Mouse (Mus musculus): ENCODE data around the gene Bphl. TPM values are rescaled to one million over a fixed set of nuclear protein-coding genes. Genes with fewer than 3 reads are reported as not detected.

Gene Bphl
- polyA plus RNA-seq, 2 experiments, result 34.4 to 44.3 TPM

DNA sequence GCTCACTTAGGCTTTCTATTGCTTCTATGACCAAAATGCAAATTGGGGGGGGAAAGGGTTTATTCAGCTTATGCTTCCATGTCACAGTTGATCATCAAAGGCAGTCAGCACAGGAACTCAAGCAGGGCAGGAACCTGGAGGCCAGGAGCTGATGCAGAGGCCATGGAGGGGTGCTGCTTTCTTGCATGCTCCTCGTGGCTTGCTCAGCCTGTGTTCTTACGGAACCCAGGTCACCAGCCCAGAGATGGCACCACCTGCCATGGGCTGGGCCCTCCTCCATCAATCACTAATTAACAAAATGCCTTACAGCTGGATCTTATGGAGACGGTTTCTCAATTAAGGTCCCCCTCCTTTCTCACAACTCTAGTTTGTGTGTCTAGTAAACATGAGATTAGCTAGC lies 2.7 kb downstream of the Bphl start:
- H3K9me3 ChIP-seq (ENCODE audit: control insufficient read depth, low read length), result no peaks in the 10 kb centered on the region
- peaks cover 13% of the 10 kb centered on the region; the same call in 1 of the 2 replicates for H3K4me1 ChIP-seq (ENCODE audit: control insufficient read depth, insufficient read depth, low read length)
- ATAC-seq (ENCODE audit: low FRiP score, low read depth) (no peak), DNase-seq (ENCODE audit: low spot score) (no peak)
- TF ChIP-seq POLR2A (IDR thresholded peaks at IDR 0.05; ENCODE audit: borderline replicate concordance, extremely low read depth, insufficient read depth, insufficient read length), result no peak
- H3K36me3 ChIP-seq (ENCODE audit: control insufficient read depth, insufficient read depth, low read length), result no peaks in the 10 kb centered on the region
- H3K9ac ChIP-seq (ENCODE audit: low read depth, low read length, severe bottlenecking), result no peak overlapping the region
- no peak overlapping the region for H3K4me2 ChIP-seq (replicated peaks; ENCODE audit: low read depth, low read length, severe bottlenecking)
- WGBS, result 90% methylated on average over 3 of the region's 3 CpGs
- no peaks in the 10 kb centered on the region for H3K27me3 ChIP-seq (ENCODE audit: control insufficient read depth, insufficient read depth, low read length)
- no peak overlapping the region for H3K27ac ChIP-seq (replicated peaks; ENCODE audit: low read depth, low read length)
- no peak overlapping the region for H3K4me3 ChIP-seq (replicated peaks; ENCODE audit: low read length)

- WGBS, result 70% methylated on average over 7 of the region's 7 CpGs
- no peak for ATAC-seq (ENCODE audit: low FRiP score, low read depth)
These were observed 6.5 kb downstream of the Bphl start for GRCm38 (mm10) chr13:34043716-34044393.

DNA sequence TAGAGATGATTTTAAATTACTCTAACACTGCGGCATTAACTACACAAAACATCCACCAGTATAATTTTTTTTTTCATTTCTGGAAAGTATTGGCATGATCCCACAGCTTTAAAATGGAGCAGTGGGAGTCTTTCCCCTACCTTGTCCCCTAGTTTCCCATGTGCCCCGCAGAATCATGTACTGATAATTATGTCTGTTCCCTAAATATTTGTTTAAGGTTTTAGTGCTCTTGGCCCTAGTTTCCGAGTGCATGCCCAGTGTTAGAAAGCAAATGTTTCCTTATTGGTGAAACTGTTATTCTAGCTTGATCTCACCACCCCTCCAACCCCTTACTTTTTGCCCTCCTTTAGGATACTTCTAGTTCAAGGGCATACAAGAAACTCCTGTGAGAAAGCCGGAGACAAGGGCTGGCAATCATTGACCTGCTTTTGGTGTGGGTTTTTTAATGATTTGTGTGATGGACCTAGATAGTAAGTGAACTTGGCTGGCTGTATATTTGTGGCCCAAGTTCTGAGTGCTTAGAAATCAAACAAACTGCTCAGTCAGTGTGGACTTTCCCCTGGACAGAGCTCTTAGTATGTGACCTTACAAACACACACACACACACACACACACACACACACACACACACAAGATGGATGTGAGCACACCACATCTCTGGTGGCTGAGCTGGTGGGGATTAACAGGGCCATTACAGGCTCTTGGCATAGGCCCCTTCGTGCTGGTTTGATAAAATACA lies 8.3 kb downstream of the Bphl start:
- ATAC-seq (ENCODE audit: low FRiP score, low read depth), result no peak
- no peaks in the 10 kb centered on the region for H3K9me3 ChIP-seq (ENCODE audit: control insufficient read depth, low read length)

More at GRCm38 (mm10) chr13:34043716-34044393, 6.5 kb downstream of the Bphl start:
- no peak overlapping the region for H3K4me3 ChIP-seq (replicated peaks; ENCODE audit: low read length)
- H3K27ac ChIP-seq (replicated peaks; ENCODE audit: low read depth, low read length), result no peak overlapping the region
- no peak overlapping the region for H3K4me2 ChIP-seq (replicated peaks; ENCODE audit: low read depth, low read length, severe bottlenecking)
- H3K9ac ChIP-seq (ENCODE audit: low read depth, low read length, severe bottlenecking), result no peak overlapping the region
- DNase-seq (ENCODE audit: low spot score), result no peak
- TF ChIP-seq POLR2A (IDR thresholded peaks at IDR 0.05; ENCODE audit: borderline replicate concordance, extremely low read depth, insufficient read depth, insufficient read length), result no peak
- H3K9me3 ChIP-seq (ENCODE audit: control insufficient read depth, low read length), result no peaks in the 10 kb centered on the region
- peaks cover 7% of the 10 kb centered on the region; the same call in 1 of the 2 replicates for H3K4me1 ChIP-seq (ENCODE audit: control insufficient read depth, insufficient read depth, low read length)
- peaks cover 14% of the 10 kb centered on the region for H3K36me3 ChIP-seq (ENCODE audit: control insufficient read depth, insufficient read depth, low read length)
- H3K27me3 ChIP-seq (ENCODE audit: control insufficient read depth, insufficient read depth, low read length), result no peaks in the 10 kb centered on the region

GRCm38 (mm10) chr13:34046421-34047012 lies 9.1 kb downstream of the Bphl start:
- ATAC-seq (ENCODE audit: low FRiP score, low read depth), result peak; percentile 84; the same call in 1 of the 2 replicates

More for the DNA sequence above, 8.3 kb downstream of the Bphl start:
- TF ChIP-seq POLR2A (IDR thresholded peaks at IDR 0.05; ENCODE audit: borderline replicate concordance, extremely low read depth, insufficient read depth, insufficient read length), result no peak
- H3K27me3 ChIP-seq (ENCODE audit: control insufficient read depth, insufficient read depth, low read length), result no peaks in the 10 kb centered on the region
- no peak overlapping the region for H3K4me3 ChIP-seq (replicated peaks; ENCODE audit: low read length)
- H3K27ac ChIP-seq (replicated peaks; ENCODE audit: low read depth, low read length), result no peak overlapping the region
- DNase-seq (ENCODE audit: low spot score), result no peak
- peaks cover 20% of the 10 kb centered on the region for H3K36me3 ChIP-seq (ENCODE audit: control insufficient read depth, insufficient read depth, low read length)
- peaks cover 5% of the 10 kb centered on the region; the same call in 1 of the 2 replicates for H3K4me1 ChIP-seq (ENCODE audit: control insufficient read depth, insufficient read depth, low read length)
- H3K4me2 ChIP-seq (replicated peaks; ENCODE audit: low read depth, low read length, severe bottlenecking), result no peak overlapping the region
- 70% methylated on average over 5 of the region's 5 CpGs for WGBS
- no peak overlapping the region for H3K9ac ChIP-seq (ENCODE audit: low read depth, low read length, severe bottlenecking)

DNA sequence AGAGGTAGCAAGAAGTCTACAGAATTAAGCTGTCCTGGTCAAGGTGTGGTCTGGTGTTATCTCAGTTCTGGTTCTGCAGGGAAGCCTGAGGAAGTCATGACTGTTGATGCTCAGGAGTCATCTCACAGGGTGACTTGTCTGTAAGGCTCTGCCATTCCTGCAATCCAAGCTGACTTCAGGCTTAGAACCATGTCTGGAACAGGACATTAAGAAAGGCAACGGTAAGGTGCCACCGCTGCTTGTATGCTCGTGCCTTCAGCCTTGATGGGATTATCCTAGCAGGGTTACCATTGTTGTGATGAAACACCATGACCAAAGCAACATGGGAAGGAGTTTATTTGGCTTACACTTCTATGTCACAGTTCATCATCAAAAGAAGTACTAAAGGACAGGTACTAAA lies 10.1 kb downstream of the Bphl start:
- DNase-seq (ENCODE audit: low spot score), result no peak
- 87% methylated on average over 3 of the region's 3 CpGs for WGBS

More at GRCm38 (mm10) chr13:34046421-34047012, 9.1 kb downstream of the Bphl start:
- H3K9me3 ChIP-seq (ENCODE audit: control insufficient read depth, low read length), result no peaks in the 10 kb centered on the region
- peaks cover 5% of the 10 kb centered on the region; the same call in 1 of the 2 replicates for H3K4me1 ChIP-seq (ENCODE audit: control insufficient read depth, insufficient read depth, low read length)
- H3K36me3 ChIP-seq (ENCODE audit: control insufficient read depth, insufficient read depth, low read length), result peaks cover 23% of the 10 kb centered on the region
- no peak overlapping the region for H3K4me2 ChIP-seq (replicated peaks; ENCODE audit: low read depth, low read length, severe bottlenecking)
- H3K4me3 ChIP-seq (replicated peaks; ENCODE audit: low read length), result no peak overlapping the region
- WGBS, result 42% methylated on average over 11 of the region's 11 CpGs
- H3K9ac ChIP-seq (ENCODE audit: low read depth, low read length, severe bottlenecking), result no peak overlapping the region
- H3K27ac ChIP-seq (replicated peaks; ENCODE audit: low read depth, low read length), result no peak overlapping the region
- TF ChIP-seq POLR2A (IDR thresholded peaks at IDR 0.05; ENCODE audit: borderline replicate concordance, extremely low read depth, insufficient read depth, insufficient read length), result no peak
- DNase-seq (ENCODE audit: low spot score), result peak; percentile 93
- no peaks in the 10 kb centered on the region for H3K27me3 ChIP-seq (ENCODE audit: control insufficient read depth, insufficient read depth, low read length)

More for the DNA sequence above, 10.1 kb downstream of the Bphl start:
- Histone ChIP-seq H3K4me1 (ENCODE audit: control insufficient read depth, insufficient read depth, low read length) (peaks cover 5% of the 10 kb centered on the region; the same call in 1 of the 2 replicates), H3K9me3 (ENCODE audit: control insufficient read depth, low read length) (no peaks in the 10 kb centered on the region), H3K36me3 (ENCODE audit: control insufficient read depth, insufficient read depth, low read length) (peaks cover 31% of the 10 kb centered on the region), H3K27me3 (ENCODE audit: control insufficient read depth, insufficient read depth, low read length) (no peaks in the 10 kb centered on the region), H3K27ac (replicated peaks; ENCODE audit: low read depth, low read length) (no peak overlapping the region), H3K9ac (ENCODE audit: low read depth, low read length, severe bottlenecking) (no peak overlapping the region), H3K4me2 (replicated peaks; ENCODE audit: low read depth, low read length, severe bottlenecking) (no peak overlapping the region), H3K4me3 (replicated peaks; ENCODE audit: low read length) (no peak overlapping the region)
- TF ChIP-seq POLR2A (IDR thresholded peaks at IDR 0.05; ENCODE audit: borderline replicate concordance, extremely low read depth, insufficient read depth, insufficient read length), result no peak
- no peak for ATAC-seq (ENCODE audit: low FRiP score, low read depth)

Data from limb, embryonic 14.5 days (tissue).